Mouse (Mus musculus): ENCODE measurements at regions not wholly inside any gene's neighbourhood (a gene's known extent, or its start where the extent isn't known, plus 50 kb on each side); places are given as distances from the start of the nearest gene placed in this dataset.

DNA sequence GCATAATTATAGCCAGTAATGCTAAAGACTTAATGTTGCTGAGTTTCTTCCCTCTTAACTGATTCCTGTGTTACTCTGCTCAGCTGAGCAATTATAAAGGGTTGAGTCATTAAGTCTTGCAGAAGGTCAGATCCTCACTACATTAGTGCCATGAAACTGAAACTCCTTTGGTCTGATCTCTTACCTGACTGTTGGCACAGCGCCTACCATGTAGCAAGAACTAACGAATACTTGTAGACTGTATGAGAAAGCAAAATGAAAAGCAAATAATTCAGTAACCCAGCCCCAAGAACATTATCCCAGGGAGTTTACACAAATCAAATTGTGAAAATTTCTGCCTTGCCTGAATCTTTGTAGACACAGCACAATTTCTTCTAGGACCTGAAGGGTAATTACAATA lies 556.5 kb upstream of the Sptlc3 start:
- H3K27ac ChIP-seq (ENCODE audit: control insufficient read depth, low read depth, low read length): no peak overlapping the region
- no peak overlapping the region for H3K9ac ChIP-seq (ENCODE audit: control insufficient read depth, low read depth, low read length, poor library complexity, severe bottlenecking)
- H3K36me3 ChIP-seq (ENCODE audit: control insufficient read depth in 1 of 2, insufficient read depth in 2 of 2, low read length in 2 of 2): no peaks in the 10 kb centered on the region
- H3K79me2 ChIP-seq (ENCODE audit: control insufficient read depth, insufficient read depth, low read length, poor library complexity): no peaks in the 10 kb centered on the region
- no peak for DNase-seq (ENCODE audit: low read depth, low spot score)
- TF ChIP-seq RAD21 (IDR thresholded peaks at IDR 0.05; ENCODE audit: low read depth, low read length) (no peak), MAFK (IDR thresholded peaks at IDR 0.05; ENCODE audit: borderline replicate concordance, low read depth, low read length) (no peak), E2F4 (IDR thresholded peaks at IDR 0.05; ENCODE audit: borderline replicate concordance, low read depth, low read length) (no peak), ELF1 (IDR thresholded peaks at IDR 0.05; ENCODE audit: low read depth, low read length) (no peak), SIN3A (IDR thresholded peaks at IDR 0.05; ENCODE audit: low read length) (no peak), MAZ (IDR thresholded peaks at IDR 0.05; ENCODE audit: low read depth, low read length) (no peak), BHLHE40 (IDR thresholded peaks at IDR 0.05; ENCODE audit: borderline replicate concordance, low read depth, low read length) (no peak), NRF1 (IDR thresholded peaks at IDR 0.05; ENCODE audit: insufficient read depth, low read depth, low read length, poor library complexity, severe bottlenecking) (no peak), USF1 (IDR thresholded peaks at IDR 0.05; ENCODE audit: low read depth, low read length) (no peak), UBTF (IDR thresholded peaks at IDR 0.05; ENCODE audit: borderline replicate concordance, insufficient read depth, low read depth, low read length) (no peak), CTCF (IDR thresholded peaks at IDR 0.05 in 2 of 3, conservative IDR thresholded peaks at IDR 0.05 in 1 of 3; ENCODE audit: control insufficient read depth in 1 of 3, insufficient read depth in 1 of 3, low read depth in 2 of 3, low read length in 3 of 3, poor library complexity in 1 of 3, severe bottlenecking in 1 of 3) (no peak), KAT2A (conservative IDR thresholded peaks at IDR 0.05; ENCODE audit: low read depth, low read length) (no peak), TAL1 (IDR thresholded peaks at IDR 0.05; ENCODE audit: low read length) (no peak), GABPA (IDR thresholded peaks at IDR 0.05; ENCODE audit: low read depth, low read length) (no peak), CHD2 (IDR thresholded peaks at IDR 0.05; ENCODE audit: low read length) (no peak), ZC3H11A (IDR thresholded peaks at IDR 0.05; ENCODE audit: low read depth, low read length) (no peak), JUND (IDR thresholded peaks at IDR 0.05; ENCODE audit: low read depth, low read length) (no peak), SMC3 (IDR thresholded peaks at IDR 0.05; ENCODE audit: low read depth, low read length) (no peak), GATA1 (IDR thresholded peaks at IDR 0.05; ENCODE audit: low read depth, low read length) (no peak)
- H3K27me3 ChIP-seq (ENCODE audit: control insufficient read depth in 1 of 2, insufficient read depth in 2 of 2, low read length in 2 of 2): no peaks in the 10 kb centered on the region
- no peaks in the 10 kb centered on the region for H3K9me3 ChIP-seq (replicated peaks; ENCODE audit: insufficient read depth, low read length)
- H3K4me1 ChIP-seq (ENCODE audit: control insufficient read depth in 1 of 2, insufficient read depth in 2 of 2, low read length in 2 of 2): no peaks in the 10 kb centered on the region
- no peak overlapping the region for H3K4me3 ChIP-seq (ENCODE audit: control insufficient read depth in 1 of 2, insufficient read depth in 1 of 2, low read depth in 2 of 2, low read length in 2 of 2)

DNA sequence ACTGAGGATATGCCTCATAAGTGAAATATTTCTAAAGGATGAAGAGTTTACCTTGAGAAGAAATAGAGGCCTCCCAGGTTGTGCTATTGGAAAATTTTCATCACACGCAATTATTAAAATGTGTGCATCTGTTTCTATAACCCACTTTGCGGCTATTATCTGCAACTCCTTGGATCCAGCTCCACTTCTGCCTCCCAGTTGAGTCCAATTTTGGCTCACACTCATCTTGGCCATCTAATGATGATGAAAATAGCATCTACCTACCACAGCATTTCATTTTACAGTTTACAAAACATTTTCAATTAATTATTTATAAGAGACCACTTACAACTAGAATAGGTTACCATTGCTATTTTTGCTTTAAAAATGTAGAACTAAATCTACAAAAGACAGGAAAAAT lies 554.3 kb upstream of the Sptlc3 start:
- no peak for DNase-seq (ENCODE audit: low read depth, low spot score)
- TF ChIP-seq POLR2AphosphoS2 (IDR thresholded peaks at IDR 0.05; ENCODE audit: low read length): no peak
- TF ChIP-seq E2F4 (IDR thresholded peaks at IDR 0.05; ENCODE audit: borderline replicate concordance, low read depth, low read length): no peak
- TF ChIP-seq CHD1 (IDR thresholded peaks at IDR 0.05; ENCODE audit: low read depth, low read length): no peak
- TF ChIP-seq ELF1 (IDR thresholded peaks at IDR 0.05; ENCODE audit: low read depth, low read length): no peak
- no peak for TF ChIP-seq CHD2 (IDR thresholded peaks at IDR 0.05; ENCODE audit: low read length)
- H3K36me3 ChIP-seq (ENCODE audit: control insufficient read depth in 1 of 2, insufficient read depth in 2 of 2, low read length in 2 of 2): no peaks in the 10 kb centered on the region
- H3K4me1 ChIP-seq (ENCODE audit: control insufficient read depth in 1 of 2, insufficient read depth in 2 of 2, low read length in 2 of 2): no peaks in the 10 kb centered on the region
- no peak overlapping the region for H3K4me3 ChIP-seq (ENCODE audit: control insufficient read depth in 1 of 2, insufficient read depth in 1 of 2, low read depth in 2 of 2, low read length in 2 of 2)
- no peaks in the 10 kb centered on the region for H3K9me3 ChIP-seq (replicated peaks; ENCODE audit: insufficient read depth, low read length)
- H3K9ac ChIP-seq (ENCODE audit: control insufficient read depth, low read depth, low read length, poor library complexity, severe bottlenecking): no peak overlapping the region
- H3K27ac ChIP-seq (ENCODE audit: control insufficient read depth, low read depth, low read length): no peak overlapping the region
- no peaks in the 10 kb centered on the region for H3K79me2 ChIP-seq (ENCODE audit: control insufficient read depth, insufficient read depth, low read length, poor library complexity)
- no peaks in the 10 kb centered on the region for H3K27me3 ChIP-seq (ENCODE audit: control insufficient read depth in 1 of 2, insufficient read depth in 2 of 2, low read length in 2 of 2)
